Mouse (Mus musculus) adrenal gland (tissue): ENCODE results near the gene Ccr8.

Experiments
- intact Hi-C: fragments of 180-260 bp; cut with DNase I; formaldehyde crosslinking; loops from one replicate; pipeline ENCODE4 v1.15.1; 2025
- long read RNA-seq, 2 experiments: library from polyadenylated mRNA; unstranded; transcript quantifications; one replicate each; pipeline ENCODE4 v2.0.0; 2020; ENCODE audit warnings: borderline replicate concordance in 1 of 2; ENCODE audit not compliant: insufficient replicate concordance in 1 of 2

The Ccr8 gene
- long read RNA-seq, experiment 1 = 0 reads
- long read RNA-seq, experiment 2 = 0 reads

- intact Hi-C loops = no loop called here
Measured at GRCm38 (mm10) chr9:120091696-120092238, at the start of gene Ccr8. TSS of gene Ccr8 (plus strand) at chr9:120092114.

DNA sequence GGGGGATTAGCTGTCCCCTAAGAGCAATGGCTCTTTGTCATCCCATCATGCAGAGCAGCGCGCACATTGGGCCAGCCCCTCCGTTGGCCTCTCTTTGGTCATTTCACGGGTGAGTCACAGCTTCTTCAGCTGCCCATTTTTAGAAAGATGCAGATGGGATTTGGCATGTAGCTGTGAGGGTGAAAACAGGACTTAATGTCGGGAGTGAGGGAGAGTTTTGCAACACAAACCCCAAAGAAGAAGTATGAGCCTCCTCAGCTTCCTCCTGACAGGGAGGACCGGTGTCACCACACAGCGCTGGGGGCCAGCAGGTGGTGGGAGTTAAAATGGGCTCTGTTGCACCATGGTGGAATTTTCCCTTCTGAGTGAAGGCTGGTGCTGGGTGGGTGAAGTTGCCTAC lies 48.8 kb upstream of the Ccr8 start:
- intact Hi-C loops = no loop called here

DNA sequence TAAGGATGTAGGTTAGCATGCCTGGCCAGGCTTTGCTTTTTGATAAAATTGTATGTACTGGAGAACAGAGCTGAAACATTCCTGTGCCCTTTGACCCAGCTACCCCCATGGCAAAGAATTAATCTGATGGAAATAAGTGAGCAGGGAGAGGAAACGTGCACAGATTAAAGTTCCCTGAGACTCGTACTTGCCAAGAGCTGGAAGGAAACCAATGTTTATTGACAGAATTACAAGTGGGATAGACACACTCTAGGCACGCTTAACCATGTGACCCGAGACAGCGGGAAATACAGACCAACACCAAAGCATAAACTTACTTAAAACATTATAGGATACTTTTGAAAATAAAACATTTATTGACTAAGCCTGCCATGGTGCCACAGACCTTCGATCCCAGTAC lies 43.4 kb upstream of the Ccr8 start:
- intact Hi-C loops = no loop called here

- intact Hi-C loops = no loop called here
Measured at GRCm38 (mm10) chr9:120049407-120049806, 42.5 kb upstream of the Ccr8 start.

DNA sequence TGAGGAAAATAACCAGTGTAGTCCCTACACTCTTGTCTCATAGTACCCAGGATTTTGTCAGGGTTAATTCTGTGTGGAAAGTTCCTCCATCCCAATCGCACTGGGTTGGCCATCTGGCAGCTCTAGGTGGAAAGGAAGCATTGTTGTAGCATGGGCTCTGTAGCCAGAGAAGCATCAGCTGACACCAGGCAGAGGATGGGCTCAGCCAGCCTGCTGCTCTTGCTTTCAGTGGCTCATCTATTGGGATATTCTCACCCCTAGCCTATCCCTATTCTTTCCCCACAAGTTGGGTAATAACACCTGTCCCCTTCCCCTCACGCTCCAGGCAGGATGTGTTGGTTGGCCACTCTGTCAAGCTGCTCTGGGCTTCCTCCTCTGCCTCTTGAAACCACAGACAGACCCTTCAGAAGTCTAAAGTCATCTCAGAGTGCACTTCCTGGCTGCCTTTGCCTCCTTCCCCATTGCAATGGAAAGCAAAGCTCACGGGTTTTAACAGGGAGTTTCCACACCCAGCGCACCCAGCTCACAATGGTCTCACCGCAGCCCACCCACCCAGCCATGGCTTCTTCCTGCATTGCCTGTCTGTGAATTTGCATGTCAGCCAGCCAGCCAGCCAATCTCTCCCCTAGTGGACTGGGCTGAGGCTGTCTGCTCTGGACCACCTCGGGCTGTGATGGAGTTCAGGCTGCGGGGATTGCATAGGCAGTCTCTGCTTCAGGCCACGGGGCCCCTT lies 37.2 kb upstream of the Ccr8 start:
- intact Hi-C loops = no loop called here

GRCm38 (mm10) chr9:120056201-120056600 lies 35.7 kb upstream of the Ccr8 start:
- intact Hi-C loops = no loop called here

- intact Hi-C loops = no loop called here
Measured at GRCm38 (mm10) chr9:120058730-120059129, 33.2 kb upstream of the Ccr8 start.

- intact Hi-C loops = no loop called here
Measured at GRCm38 (mm10) chr9:120064317-120064716, 27.6 kb upstream of the Ccr8 start.

- intact Hi-C loops = no loop called here
Measured at GRCm38 (mm10) chr9:120067609-120068008, 24.3 kb upstream of the Ccr8 start.

- intact Hi-C loops = no loop called here
Measured at GRCm38 (mm10) chr9:120068047-120068446, 23.9 kb upstream of the Ccr8 start.

DNA sequence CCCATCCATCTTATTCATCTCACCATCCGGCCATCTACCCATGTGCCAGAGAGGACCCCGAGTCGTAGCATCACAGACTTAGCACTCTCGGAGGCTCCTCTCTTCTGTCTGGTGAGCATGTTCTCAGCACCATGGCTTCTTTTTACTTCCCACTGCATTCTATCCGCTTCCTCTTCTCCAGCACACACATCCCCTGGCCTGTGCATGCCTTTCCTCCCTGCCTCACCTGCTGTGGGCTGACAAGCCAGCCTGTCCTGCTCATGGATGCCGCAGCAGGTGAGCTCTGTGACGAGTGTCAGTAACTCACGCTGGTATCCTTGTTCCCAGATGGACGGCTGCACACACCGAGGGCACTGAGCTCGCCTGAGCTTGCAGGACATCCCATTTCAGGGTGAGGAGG lies 22.1 kb upstream of the Ccr8 start, which contains the start of gene Cx3cr1:
Cx3cr1 (minus strand) TSS at position 101 of the 400 bp plus-strand sequence.
- intact Hi-C loops = loop anchor here (5.0 kb wide), 1 partner anchor 107 kb away; no protein-coding TSS in a partner anchor

DNA sequence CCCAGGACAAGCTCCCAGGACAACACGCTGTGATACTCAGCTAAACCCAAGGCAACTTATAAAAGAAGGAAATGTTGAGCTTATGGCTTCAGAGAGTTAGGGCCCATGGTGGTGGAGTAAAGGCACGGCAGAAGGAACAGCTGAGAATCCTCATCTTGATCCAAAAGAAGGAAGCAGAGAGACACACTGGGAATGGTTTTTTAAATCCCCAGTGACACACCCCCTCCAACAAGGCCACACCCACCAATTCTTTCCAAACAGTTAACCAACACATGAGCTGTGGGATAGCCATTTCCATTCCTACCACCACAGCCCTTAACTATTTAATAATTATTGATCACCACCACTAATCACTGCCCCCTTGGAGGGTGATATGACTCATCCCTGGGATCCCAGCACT lies 20.7 kb upstream of the Ccr8 start:
- intact Hi-C loops = loop anchor here (1.0 to 5.0 kb wide), 2 partner anchors 44 to 109 kb away; no protein-coding TSS in a partner anchor

- intact Hi-C loops = loop anchor here (5.0 kb wide), 1 partner anchor 111 kb away; no protein-coding TSS in a partner anchor
Measured at GRCm38 (mm10) chr9:120073169-120073568, 18.7 kb upstream of the Ccr8 start.

DNA sequence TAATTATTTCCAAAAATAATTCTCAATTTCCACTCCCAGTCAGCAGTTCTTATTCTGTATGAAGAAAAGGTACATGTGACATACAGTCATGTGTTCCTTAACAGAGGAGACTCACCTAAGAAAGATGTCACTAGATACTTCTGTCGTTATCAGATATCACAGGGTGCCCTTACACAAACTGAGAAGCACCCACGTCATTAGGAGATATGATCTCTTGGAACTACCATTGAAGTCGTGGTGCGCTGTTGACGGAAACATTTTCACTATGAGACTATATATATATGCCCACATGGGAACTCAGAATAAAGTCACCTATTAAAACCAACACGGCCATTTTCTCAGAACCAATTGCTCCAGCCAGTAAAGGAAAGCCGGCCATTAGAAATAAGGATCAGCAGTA lies 17.4 kb upstream of the Ccr8 start:
- intact Hi-C loops = loop anchor here (5.0 kb wide), 1 partner anchor 112 kb away; no protein-coding TSS in a partner anchor

DNA sequence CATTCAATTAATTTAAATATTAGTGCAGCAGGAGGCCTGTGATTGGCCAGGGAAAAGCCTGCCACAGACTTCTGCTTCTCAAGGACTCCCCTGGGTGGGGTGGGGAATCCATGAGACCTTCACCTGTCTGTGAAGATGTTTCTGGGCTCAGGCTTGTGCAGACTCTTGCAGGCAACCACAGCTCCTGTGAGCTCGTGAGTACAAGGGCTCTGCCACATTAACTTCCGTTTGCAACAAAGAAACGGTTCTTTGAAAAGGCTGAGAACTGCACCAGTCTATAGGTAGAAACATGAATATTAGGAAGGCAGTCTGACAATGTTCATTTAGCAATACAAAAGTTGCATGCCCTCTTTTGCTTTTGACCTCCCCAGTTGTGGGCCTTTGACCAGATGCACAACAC lies 13.7 kb upstream of the Ccr8 start:
- intact Hi-C loops = no loop called here

DNA sequence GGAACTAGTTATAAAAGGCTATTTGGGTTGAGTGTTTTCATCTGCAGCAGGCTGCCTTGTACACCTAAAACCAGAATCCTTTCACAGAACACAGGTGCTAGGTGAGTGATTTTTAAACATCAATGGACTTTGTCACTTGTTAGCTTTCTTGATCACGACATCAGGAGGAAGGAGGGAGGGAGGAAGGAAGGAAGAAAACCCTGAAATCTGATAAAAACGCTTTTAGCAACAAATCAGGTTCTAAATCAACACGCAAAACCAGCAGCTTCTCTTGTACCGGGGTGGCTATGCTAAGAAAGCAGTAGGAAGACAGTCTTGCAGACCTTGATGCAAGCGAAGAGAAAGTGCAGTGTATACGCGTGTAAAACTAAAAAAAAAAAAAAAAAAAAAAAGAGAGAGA lies 12.0 kb upstream of the Ccr8 start:
- intact Hi-C loops = no loop called here

GRCm38 (mm10) chr9:120080546-120081108 lies 11.3 kb upstream of the Ccr8 start:
- intact Hi-C loops = no loop called here

GRCm38 (mm10) chr9:120081247-120081646 lies 10.7 kb upstream of the Ccr8 start:
- intact Hi-C loops = no loop called here

- intact Hi-C loops = no loop called here
Measured at GRCm38 (mm10) chr9:120081967-120082366, 9.9 kb upstream of the Ccr8 start.

GRCm38 (mm10) chr9:120082691-120083090 lies 9.2 kb upstream of the Ccr8 start:
- intact Hi-C loops = no loop called here

DNA sequence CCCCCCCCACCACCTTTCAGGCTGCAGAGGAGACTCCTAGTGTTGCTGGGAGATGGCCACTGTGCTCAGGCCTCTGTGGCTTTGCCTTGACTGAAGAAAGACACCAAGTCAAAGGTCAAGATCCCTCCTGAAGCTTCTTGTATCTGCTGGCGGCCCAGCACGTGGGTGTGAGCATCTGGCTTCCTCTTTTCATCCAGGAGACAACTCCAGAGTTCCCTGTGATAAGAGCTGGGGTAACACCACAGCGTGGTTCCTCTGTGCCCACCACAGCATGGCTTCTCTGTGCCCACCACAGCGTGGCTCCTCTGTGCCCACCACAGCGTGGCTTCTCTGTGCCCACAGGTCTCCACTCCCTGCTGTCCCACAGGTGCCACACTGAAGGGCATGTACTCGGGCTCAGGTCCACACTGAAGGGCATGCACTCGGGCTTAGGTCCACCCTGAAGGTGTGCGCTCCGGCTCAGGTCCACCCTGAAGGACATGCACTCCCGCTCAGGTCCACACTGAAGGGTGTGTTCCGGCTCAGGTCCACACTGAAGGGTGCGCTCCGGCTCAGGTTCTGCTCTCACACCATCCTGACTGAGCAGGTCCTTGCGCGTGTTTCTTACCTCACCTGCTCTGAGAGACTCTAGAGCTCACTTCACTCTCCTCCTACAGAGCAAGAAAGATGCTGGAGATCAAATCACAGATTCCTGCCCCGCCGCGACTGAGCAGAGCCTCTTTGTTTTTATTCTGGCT lies 8.6 kb upstream of the Ccr8 start:
- intact Hi-C loops = no loop called here

DNA sequence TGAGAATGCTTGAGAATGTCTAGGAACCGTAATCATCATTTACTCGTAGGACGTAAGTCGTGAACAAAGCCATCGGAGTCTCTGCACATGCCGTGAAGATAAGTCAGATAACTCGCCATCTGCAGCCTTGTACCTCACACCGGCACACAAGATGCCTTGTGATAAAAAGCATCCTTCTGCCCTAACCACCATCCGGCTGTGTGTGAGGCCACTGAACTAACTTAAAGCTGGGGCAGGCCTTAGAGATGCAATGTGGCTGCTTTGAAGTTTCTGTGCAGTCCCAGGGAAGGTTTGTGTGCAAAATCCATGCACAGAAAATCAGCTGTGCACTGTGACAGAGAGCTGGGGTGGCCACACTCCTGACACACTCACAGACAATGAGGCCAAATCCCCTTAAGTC lies 7.5 kb upstream of the Ccr8 start:
- intact Hi-C loops = no loop called here
